Mouse (Mus musculus) C2C12 (cell line): ENCODE measurements around the gene Psmg3. TPM values are rescaled to one million over a fixed set of nuclear protein-coding genes. Genes with fewer than 3 reads are reported as not detected.

Experiments
- H3K27me3 ChIP-seq: one replicate; pipeline ENCODE4 v1.6.1; 2011; ENCODE audit not compliant: control insufficient read depth, insufficient read depth, insufficient read length
- H3K36me3 ChIP-seq: one replicate; pipeline ENCODE4 v1.6.1; 2011; ENCODE audit not compliant: control insufficient read depth, insufficient read depth
- H3K4me3 ChIP-seq: one replicate; pipeline ENCODE4 v1.5.1; 2011; ENCODE audit warnings: mild to moderate bottlenecking, control low read depth; ENCODE audit not compliant: poor library complexity, insufficient read depth, severe bottlenecking
- H3K79me2 ChIP-seq: one replicate; pipeline ENCODE4 v1.6.1; 2011; ENCODE audit not compliant: control insufficient read depth, insufficient read depth
- H3K79me3 ChIP-seq: one replicate; pipeline ENCODE4 v1.6.1; 2011; ENCODE audit warnings: low read depth, control low read depth
- H3ac ChIP-seq: one replicate; pipeline ENCODE3; 2011; ENCODE audit warnings: low read depth; ENCODE audit not compliant: control insufficient read depth, insufficient read length
- CEBPB ChIP-seq: IDR thresholded peaks from one replicate; pipeline ENCODE4 v1.6.1; 2011; ENCODE audit warnings: low read depth, mild to moderate bottlenecking, control low read depth, moderate library complexity
- CTCF ChIP-seq: IDR thresholded peaks from one replicate; pipeline ENCODE4 v1.5.1; 2011; ENCODE audit not compliant: control insufficient read depth, insufficient read depth, insufficient read length
- FOSL1 ChIP-seq: IDR thresholded peaks from one replicate; pipeline ENCODE4 v1.8.0; 2011; ENCODE audit warnings: mild to moderate bottlenecking, low read length; ENCODE audit not compliant: poor library complexity, insufficient read depth, severe bottlenecking
- MAX ChIP-seq: IDR thresholded peaks from one replicate; pipeline ENCODE4 v1.6.1; 2011; ENCODE audit warnings: mild to moderate bottlenecking, control low read depth
- MYOD1 ChIP-seq: IDR thresholded peaks from one replicate; pipeline ENCODE4 v1.6.1; 2011; ENCODE audit warnings: low read depth; ENCODE audit not compliant: control insufficient read depth, insufficient read length
- MYOG ChIP-seq: IDR thresholded peaks from one replicate; pipeline ENCODE4 v1.6.1; 2011; ENCODE audit not compliant: control insufficient read depth, insufficient read length; ENCODE audit errors: extremely low read depth
- USF1 ChIP-seq: IDR thresholded peaks from one replicate; pipeline ENCODE4 v1.6.1; 2011; ENCODE audit warnings: low read depth, mild to moderate bottlenecking, control low read depth, moderate library complexity
- polyA plus RNA-seq: library from polyadenylated mRNA; unstranded; fragments of >200 nt; fragmentation: generic; extraction: Trizol; gene quantifications from one replicate; pipeline ENCODE4 v1.2.1, GENCODE M21; 2012; ENCODE audit warnings: missing spikeins

The Psmg3 gene
- polyA plus RNA-seq, 1 experiment = 68.8 TPM

GRCm38 (mm10) chr5:139775216-139775926 lies 51.3 kb downstream of the Psmg3 start, which contains the start of gene Ints1:
TSS of gene Ints1 (minus strand) at chr5:139775674.
- Histone ChIP-seq H3K79me3 (peaks cover 11% of the 10 kb centered on the region), H3K4me3 (peak within 1 kb of the TSS; percentile 75), H3ac (peak within 1 kb of the TSS; percentile 76), H3K79me2 (peaks cover 18% of the 10 kb centered on the region), H3K27me3 (no peaks in the 10 kb centered on the region), H3K36me3 (peaks cover 14% of the 10 kb centered on the region)
- no peak for TF ChIP-seq FOSL1
- no peak for TF ChIP-seq MYOG
- TF ChIP-seq MAX = peak; percentile 44
- peak; percentile 92 for TF ChIP-seq CTCF
- no peak for TF ChIP-seq CEBPB
- TF ChIP-seq USF1 = no peak
- no peak for TF ChIP-seq MYOD1

Other genes starting within 250 kb of the Psmg3 start
- gene Micall2, start 90.5 kb downstream of the Psmg3 start, polyA plus RNA-seq = 9.5 TPM
- gene Ints1, start 51.2 kb downstream of the Psmg3 start, polyA plus RNA-seq = 43.1 TPM
- 11.9 TPM for gene Mafk, start 35.4 kb downstream of the Psmg3 start, polyA plus RNA-seq
- gene Tmem184a, start 7.0 kb downstream of the Psmg3 start, polyA plus RNA-seq = 0.13 TPM
- gene Gm26938, start 478 bp downstream of the Psmg3 start, polyA plus RNA-seq = 0.14 TPM
- gene Elfn1, start 81.1 kb upstream of the Psmg3 start, polyA plus RNA-seq = 0.04 TPM